15 mouse cellular contexts compared by ENCODE assay signal in genomic region chr11:88369898-88370297, GRCm38 (mm10).
DNase-seq lines count a peak whose midpoint lies in the region; ATAC-seq and TF ChIP-seq lines count a peak whose summit lies in the region.
"Had no signal": no experiment of that assay in that cellular context is flagged by ENCODE, and none has a peak within 500 bp of the region (broad histone marks: within the 10 kb centered on the region; RNA-seq: fewer than 3 reads in every experiment).

No protein-coding gene starts in this region.

- no peaks in the 10 kb centered on the region for H3K9me3 ChIP-seq in kidney, embryonic 16.5 days (ENCODE audit: low read length)
- no peaks in the 10 kb centered on the region for H3K9me3 ChIP-seq in midbrain, embryonic 13.5 days
- no peaks in the 10 kb centered on the region for H3K9me3 ChIP-seq in midbrain, embryonic 11.5 days (ENCODE audit: control insufficient read depth, low read length)
- H3K9me3 ChIP-seq: embryonic facial prominence, embryonic 13.5 days; limb, embryonic 12.5 days had no signal

- TF ChIP-seq CTCF in kidney, adult 2 months (conservative IDR thresholded peaks at IDR 0.05; ENCODE audit: insufficient read depth, insufficient read length, low read depth, low read length) = no peak

- no peak overlapping the region for H3K4me3 ChIP-seq in kidney, adult 2 months (ENCODE audit: insufficient read depth, low read depth, low read length)
- no peak overlapping the region for H3K4me3 ChIP-seq in kidney, embryonic 16.5 days (ENCODE audit: low read length)
- no peak overlapping the region for H3K4me3 ChIP-seq in midbrain, embryonic 13.5 days (replicated peaks)
- H3K4me3 ChIP-seq in midbrain, embryonic 11.5 days (ENCODE audit: low read depth, low read length) = no peak overlapping the region
- H3K4me3 ChIP-seq: embryonic facial prominence, embryonic 13.5 days; limb, embryonic 12.5 days had no signal

- 65% methylated on average over 3 of the region's 3 CpGs for WGBS in kidney, adult 2 months
- WGBS in kidney, embryonic 16.5 days = 52% methylated on average over 3 of the region's 3 CpGs
- 73% methylated on average over 3 of the region's 3 CpGs for WGBS in midbrain, embryonic 13.5 days
- 71% methylated on average over 3 of the region's 3 CpGs for WGBS in midbrain, embryonic 11.5 days

- no peaks in the 10 kb centered on the region for H3K27me3 ChIP-seq in kidney, adult 2 months (replicated peaks; ENCODE audit: control insufficient read depth, insufficient read depth, low read length)
- H3K27me3 ChIP-seq in kidney, embryonic 16.5 days (ENCODE audit: insufficient read depth, low read length) = no peaks in the 10 kb centered on the region
- H3K27me3 ChIP-seq in midbrain, embryonic 13.5 days = no peaks in the 10 kb centered on the region
- no peaks in the 10 kb centered on the region for H3K27me3 ChIP-seq in midbrain, embryonic 11.5 days (ENCODE audit: control insufficient read depth, insufficient read depth, low read length)
- H3K27me3 ChIP-seq: embryonic facial prominence, embryonic 13.5 days; limb, embryonic 12.5 days had no signal

- TF ChIP-seq POLR2A in kidney, adult 2 months (IDR thresholded peaks at IDR 0.05; ENCODE audit: low read depth, low read length) = no peak

- ATAC-seq in kidney, embryonic 16.5 days (ENCODE audit: low FRiP score, low TSS enrichment) = no peak
- no peak for ATAC-seq in midbrain, embryonic 13.5 days
- ATAC-seq in midbrain, embryonic 11.5 days (ENCODE audit: low FRiP score) = no peak
- ATAC-seq: intestine, postnatal 0 days had no signal

- no peak overlapping the region for H3K4me2 ChIP-seq in kidney, embryonic 16.5 days (replicated peaks; ENCODE audit: low read depth, low read length)
- no peak overlapping the region for H3K4me2 ChIP-seq in midbrain, embryonic 13.5 days (replicated peaks)
- H3K4me2 ChIP-seq in midbrain, embryonic 11.5 days = no peak overlapping the region
- H3K4me2 ChIP-seq: embryonic facial prominence, embryonic 13.5 days; limb, embryonic 12.5 days had no signal

- H3K36me3 ChIP-seq in kidney, adult 2 months (ENCODE audit: control insufficient read depth, insufficient read depth, low read length) = no peaks in the 10 kb centered on the region
- peaks cover 17% of the 10 kb centered on the region for H3K36me3 ChIP-seq in kidney, embryonic 16.5 days (ENCODE audit: insufficient read depth, low read length)
- peaks cover 36% of the 10 kb centered on the region for H3K36me3 ChIP-seq in midbrain, embryonic 13.5 days
- H3K36me3 ChIP-seq in midbrain, embryonic 11.5 days (ENCODE audit: control insufficient read depth, insufficient read depth, low read length) = peaks cover 4% of the 10 kb centered on the region

- DNase-seq in heart, adult 11 months = peak; percentile 92
- no peak for DNase-seq in heart, adult 9 months (ENCODE audit: low spot score in 2 of 2)
- peak; percentile 36 for DNase-seq in kidney, adult 2 months
- DNase-seq in midbrain, embryonic 11.5 days (ENCODE audit: low spot score, missing footprints) = no peak
- peak; percentile 45 for DNase-seq in heart, postnatal 4 days
- no peak for DNase-seq in cerebellum, adult 11-12 months
- DNase-seq: cerebellum, adult 11 months; gastrocnemius, postnatal 10 days; right cerebral cortex, adult 18-20 months; thymus, adult 2 months had no signal

- no peak overlapping the region for H3K9ac ChIP-seq in kidney, embryonic 16.5 days (replicated peaks; ENCODE audit: low read length)
- no peak overlapping the region for H3K9ac ChIP-seq in midbrain, embryonic 13.5 days (replicated peaks)
- no peak overlapping the region for H3K9ac ChIP-seq in midbrain, embryonic 11.5 days (ENCODE audit: low read length)
- H3K9ac ChIP-seq: embryonic facial prominence, embryonic 13.5 days; limb, embryonic 12.5 days had no signal

- no peak overlapping the region for H3K27ac ChIP-seq in kidney, adult 2 months (ENCODE audit: insufficient read depth, low read depth, low read length)
- H3K27ac ChIP-seq in kidney, embryonic 16.5 days (ENCODE audit: low read length) = no peak overlapping the region
- H3K27ac ChIP-seq in midbrain, embryonic 13.5 days = 0 out of 2 replicates have a peak overlapping the region, but pooled peaks have one; percentile 17
- H3K27ac ChIP-seq in midbrain, embryonic 11.5 days (ENCODE audit: low read depth, low read length) = no peak overlapping the region
- H3K27ac ChIP-seq: embryonic facial prominence, embryonic 13.5 days; limb, embryonic 12.5 days had no signal

- peaks cover 4% of the 10 kb centered on the region; the same call in 1 of the 2 replicates for H3K4me1 ChIP-seq in kidney, adult 2 months (ENCODE audit: control insufficient read depth, insufficient read depth, low read length)
- peaks cover 5% of the 10 kb centered on the region; the same call in 1 of the 2 replicates for H3K4me1 ChIP-seq in kidney, embryonic 16.5 days (ENCODE audit: insufficient read depth, low read length)
- peaks cover 18% of the 10 kb centered on the region for H3K4me1 ChIP-seq in midbrain, embryonic 13.5 days (replicated peaks)
- peaks cover 3% of the 10 kb centered on the region; the same call in 1 of the 2 replicates for H3K4me1 ChIP-seq in midbrain, embryonic 11.5 days (ENCODE audit: control insufficient read depth, insufficient read depth, low read length)
- H3K4me1 ChIP-seq: limb, embryonic 12.5 days had no signal

Comparison
In these comparisons a context has a peak if more than half of its experiments do, and no peak if none do; other contexts are left out.
1. DNase-seq: peak in heart, adult 11 months (single experiment), kidney, adult 2 months (single experiment) and heart, postnatal 4 days (single experiment); none in heart, adult 9 months (0 of 2), midbrain, embryonic 11.5 days (single experiment) and cerebellum, adult 11-12 months (single experiment).